Mouse (Mus musculus) liver, embryonic 11.5 days (tissue): ENCODE measurements around the gene Kyat1. TPM values are rescaled to one million over a fixed set of nuclear protein-coding genes. Genes with fewer than 3 reads are reported as not detected.
"Not testable (repeated sequence)": the region's sequence is repeated elsewhere in the genome, so short reads cannot be mapped to it uniquely, and the experiment has no call there.

ENCODE experiments used
- ATAC-seq: fragments of 200-750 bp; cut with Nextera tagmentation; replicated peaks from 2 replicates; pipeline ENCODE4 v1.8.0; 2017; ENCODE audit warnings: moderate number of reproducible peaks, mild to moderate bottlenecking, moderate TSS enrichment, moderate library complexity; ENCODE audit not compliant: low FRiP score
- DNase-seq: peaks from one replicate; pipeline ENCODE4 v3.0.0-alpha.2; 2017; ENCODE audit warnings: low spot score
- H3K27ac ChIP-seq: fragments of 300-500 bp; sonication (generic); 2 replicates; pipeline ENCODE4 v1.5.1; 2014; ENCODE audit warnings: mild to moderate bottlenecking, low read depth, low read length, control low read depth
- H3K27me3 ChIP-seq: fragments of 300-500 bp; sonication (generic); replicated peaks from 2 replicates; pipeline ENCODE4 v1.6.1; 2014; ENCODE audit warnings: low read length, mixed read lengths; ENCODE audit not compliant: control insufficient read depth, insufficient read depth
- H3K36me3 ChIP-seq: fragments of 300-500 bp; sonication (generic); 2 replicates; pipeline ENCODE4 v1.6.1; 2014; ENCODE audit warnings: mild to moderate bottlenecking, low read length, moderate library complexity, mixed read lengths; ENCODE audit not compliant: control insufficient read depth, insufficient read depth
- H3K4me1 ChIP-seq: fragments of 300-500 bp; sonication (generic); replicated peaks from 2 replicates; pipeline ENCODE4 v1.6.1; 2014; ENCODE audit warnings: low read length, mixed read lengths; ENCODE audit not compliant: control insufficient read depth, insufficient read depth
- H3K4me2 ChIP-seq: fragments of 300-500 bp; sonication (generic); 2 replicates; pipeline ENCODE4 v1.6.1; 2014; ENCODE audit warnings: mild to moderate bottlenecking, control low read depth, moderate library complexity
- H3K4me3 ChIP-seq: fragments of 300-500 bp; sonication (generic); 2 replicates; pipeline ENCODE4 v1.5.1; 2014; ENCODE audit warnings: low read depth, low read length, control low read depth
- H3K9ac ChIP-seq: fragments of 300-500 bp; sonication (generic); 2 replicates; pipeline ENCODE4 v1.6.1; 2014; ENCODE audit warnings: low read depth, low read length, control low read depth
- H3K9me3 ChIP-seq: fragments of 300-500 bp; sonication (generic); 2 replicates; pipeline ENCODE4 v1.6.1; 2016; ENCODE audit warnings: low read length, inconsistent platforms, mixed read lengths; ENCODE audit not compliant: control insufficient read depth
- WGBS: fragments of 180-500 bp; shearing (Covaris S2); extraction: QIAGEN DNeasy Blood & Tissue Kit; methylation state at CpG from one replicate; pipeline ENCODE4 v1.1.7; 2014; 5-methylcytosine and 5-hydroxymethylcytosine counted together
- polyA plus RNA-seq: library from polyadenylated mRNA; unstranded; fragments of >200 nt; fragmentation: Nextera tagmentation; extraction: Ambion mirVana; gene quantifications from 2 replicates; pipeline ENCODE4 v1.2.1, GENCODE M21; 2014

The Kyat1 gene
- polyA plus RNA-seq, 1 experiment from 2014 or later: 17.7 TPM

- no peaks in the 10 kb centered on the region for H3K4me1 ChIP-seq
- H3K36me3 ChIP-seq: peaks cover 23% of the 10 kb centered on the region
Measured at GRCm38 (mm10) chr2:30151840-30152239, 53.8 kb downstream of the Kyat1 start.

DNA sequence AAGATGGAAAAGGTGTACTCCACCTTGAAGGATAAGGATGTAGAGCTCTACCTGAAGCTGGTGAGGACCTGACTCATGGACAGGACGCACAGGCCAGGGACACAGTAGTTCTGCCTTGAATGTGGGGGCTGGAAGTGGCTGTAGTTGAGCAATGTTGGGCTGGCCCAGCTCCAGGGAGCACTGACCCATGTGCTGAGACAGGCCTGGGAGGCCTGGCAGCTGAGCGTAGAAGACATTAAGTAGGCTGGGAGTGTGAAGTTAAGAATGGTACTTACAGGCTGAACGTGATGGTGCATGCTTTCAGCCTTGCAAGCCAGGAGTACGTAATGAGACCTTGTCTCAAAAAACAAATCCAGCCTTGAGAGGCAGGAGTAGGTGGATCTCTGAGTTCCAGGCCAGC is 58.2 kb downstream of the Kyat1 start:
- H3K4me1 ChIP-seq: no peaks in the 10 kb centered on the region
- H3K36me3 ChIP-seq: peaks cover 44% of the 10 kb centered on the region
- no peaks in the 10 kb centered on the region for H3K9me3 ChIP-seq
- no peak overlapping the region for H3K4me2 ChIP-seq
- H3K27ac ChIP-seq: no peak overlapping the region
- ATAC-seq: no peak
- WGBS: 90% methylated on average over 4 of the region's 4 CpGs
- DNase-seq: no peak
- no peak overlapping the region for H3K4me3 ChIP-seq
- H3K27me3 ChIP-seq: no peaks in the 10 kb centered on the region
- H3K9ac ChIP-seq: no peak overlapping the region

More at GRCm38 (mm10) chr2:30151840-30152239, 53.8 kb downstream of the Kyat1 start:
- Histone ChIP-seq H3K9ac (no peak overlapping the region), H3K4me2 (no peak overlapping the region), H3K27me3 (no peaks in the 10 kb centered on the region), H3K4me3 (no peak overlapping the region), H3K27ac (no peak overlapping the region), H3K9me3 (no peaks in the 10 kb centered on the region)
- DNase-seq (no peak), ATAC-seq (no peak)
- 87% methylated on average over 11 of the region's 11 CpGs for WGBS

DNA sequence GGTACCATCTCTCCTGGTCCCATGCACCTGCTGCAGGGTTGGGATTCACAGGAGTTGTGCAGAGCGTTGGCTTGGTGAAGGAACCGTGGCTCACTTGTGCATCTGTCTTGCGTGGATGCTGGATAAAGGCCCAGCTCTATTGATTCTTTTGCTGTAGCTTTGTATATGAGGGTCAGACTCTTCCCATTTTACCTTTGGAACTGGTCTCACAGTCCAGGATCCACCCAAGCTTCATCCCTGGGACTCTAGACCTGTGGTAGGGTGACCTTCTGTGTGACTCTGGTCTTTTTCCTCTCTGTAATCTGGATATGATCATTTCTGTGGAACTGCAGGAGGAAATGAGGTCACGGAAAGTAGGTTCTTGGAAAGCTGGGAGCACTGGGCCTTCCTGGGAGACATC is 61.2 kb downstream of the Kyat1 start:
- Histone ChIP-seq H3K36me3 (peaks cover 47% of the 10 kb centered on the region), H3K4me1 (no peaks in the 10 kb centered on the region), H3K27ac (no peak overlapping the region), H3K4me2 (no peak overlapping the region), H3K27me3 (no peaks in the 10 kb centered on the region), H3K9me3 (no peaks in the 10 kb centered on the region), H3K4me3 (no peak overlapping the region), H3K9ac (no peak overlapping the region)
- WGBS: 94% methylated on average over 4 of the region's 4 CpGs
- DNase-seq (no peak), ATAC-seq (no peak)

- H3K4me1 ChIP-seq, H3K4me3 ChIP-seq, ATAC-seq, H3K9me3 ChIP-seq, H3K27me3 ChIP-seq, H3K9ac ChIP-seq, DNase-seq, H3K27ac ChIP-seq, H3K4me2 ChIP-seq: not testable (repeated sequence)
- H3K36me3 ChIP-seq: peaks cover 27% of the 10 kb centered on the region
- WGBS: 92% methylated on average over 4 of the region's 4 CpGs
Measured at GRCm38 (mm10) chr2:30140021-30140420, 65.6 kb downstream of the Kyat1 start.

DNA sequence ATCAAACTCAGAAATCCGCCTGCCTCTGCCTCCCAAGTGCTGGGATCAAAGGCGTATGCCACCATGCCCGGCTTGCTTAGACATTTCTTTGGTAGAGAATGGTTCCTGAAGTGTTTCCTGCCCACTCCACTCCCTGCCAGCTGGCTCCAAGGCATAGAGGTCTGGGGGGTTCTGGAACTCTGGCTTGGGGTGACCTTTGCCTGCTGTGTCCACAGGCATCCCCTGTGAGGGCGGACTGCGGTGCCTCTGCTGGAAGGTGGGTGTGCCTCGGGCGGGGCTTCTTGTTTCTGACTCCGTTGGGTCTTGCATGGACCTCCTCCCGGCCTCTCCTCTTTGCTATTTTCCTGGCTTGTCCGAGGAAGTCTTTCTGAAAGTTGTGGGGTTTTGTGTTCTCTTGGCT is 69.2 kb downstream of the Kyat1 start:
- Histone ChIP-seq H3K4me3 (no peak overlapping the region), H3K36me3 (peaks cover 9% of the 10 kb centered on the region; the same call in 1 of the 2 replicates), H3K4me2 (no peak overlapping the region), H3K9me3 (no peaks in the 10 kb centered on the region), H3K27ac (no peak overlapping the region), H3K9ac (no peak overlapping the region), H3K27me3 (no peaks in the 10 kb centered on the region), H3K4me1 (peaks cover 24% of the 10 kb centered on the region)
- 79% methylated on average over 10 of the region's 10 CpGs for WGBS
- ATAC-seq (no peak), DNase-seq (no peak)

Other genes starting within 250 kb of the Kyat1 start
- gene Sptan1, start 240.3 kb downstream of the Kyat1 start, polyA plus RNA-seq: 40.4 and 50.2 TPM in 2 replicates
- gene Wdr34, start 157.0 kb downstream of the Kyat1 start, polyA plus RNA-seq: 22.1 and 25.1 TPM in 2 replicates
- 641 and 659 TPM in 2 replicates for gene Set, start 148.5 kb downstream of the Kyat1 start, polyA plus RNA-seq
- gene Pkn3, start 128.2 kb downstream of the Kyat1 start, polyA plus RNA-seq: 9.6 and 10.2 TPM in 2 replicates
- 51.9 and 53.7 TPM in 2 replicates for gene Zdhhc12, start 112.2 kb downstream of the Kyat1 start, polyA plus RNA-seq
- 4.7 and 6.2 TPM in 2 replicates for gene Zer1, start 81.3 kb downstream of the Kyat1 start, polyA plus RNA-seq
- gene Tbc1d13, start 72.1 kb downstream of the Kyat1 start, polyA plus RNA-seq: 6.9 and 9.2 TPM in 2 replicates
- 27.1 and 29.1 TPM in 2 replicates for gene Endog, start 34.4 kb downstream of the Kyat1 start, polyA plus RNA-seq
- gene Spout1, start 27.4 kb downstream of the Kyat1 start, polyA plus RNA-seq: 85.0 and 87.2 TPM in 2 replicates
- gene Lrrc8a, start 31.9 kb upstream of the Kyat1 start, polyA plus RNA-seq: 21.4 and 21.7 TPM in 2 replicates
- gene Gm28035, start 34.7 kb upstream of the Kyat1 start, polyA plus RNA-seq: 0.16 and 0.23 TPM in 2 replicates
- gene Phyhd1, start 60.4 kb upstream of the Kyat1 start, polyA plus RNA-seq: 10.5 and 11.7 TPM in 2 replicates
- not detected in 2 replicates for gene Gm28038, start 75.2 kb upstream of the Kyat1 start, polyA plus RNA-seq
- gene Dolk, start 80.5 kb upstream of the Kyat1 start, polyA plus RNA-seq: 24.2 and 25.6 TPM in 2 replicates
- gene Nup188, start 80.5 kb upstream of the Kyat1 start, polyA plus RNA-seq: 60.1 and 64.5 TPM in 2 replicates
- 44.0 and 48.9 TPM in 2 replicates for gene Sh3glb2, start 153.5 kb upstream of the Kyat1 start, polyA plus RNA-seq
- 19.7 and 21.2 TPM in 2 replicates for gene Miga2, start 158.4 kb upstream of the Kyat1 start, polyA plus RNA-seq
- 37.6 and 39.9 TPM in 2 replicates for gene Dolpp1, start 186.4 kb upstream of the Kyat1 start, polyA plus RNA-seq
- gene Crat, start 210.0 kb upstream of the Kyat1 start, polyA plus RNA-seq: 26.1 and 38.3 TPM in 2 replicates
- 124 and 135 TPM in 2 replicates for gene Ptpa, start 210.2 kb upstream of the Kyat1 start, polyA plus RNA-seq